Mouse (Mus musculus) left cerebral cortex, postnatal 36 days (tissue): ENCODE data around the gene Ddah1. TPM values are rescaled to one million over a fixed set of nuclear protein-coding genes. Genes with fewer than 3 reads are reported as not detected.

Source experiments
- DNase-seq, 2 experiments: peaks; one replicate each; pipeline ENCODE4 v3.0.0; 2021 to 2022; ENCODE audit warnings: low spot score in 2 of 2, mixed read lengths in 1 of 2
- intact Hi-C: fragments of 180-260 bp; cut with DNase I; formaldehyde crosslinking; loops from one replicate; pipeline ENCODE4 v1.15.1; 2025
- total RNA-seq, 2 experiments: library from RNA; stranded (reverse); gene quantifications; 2 replicates each; pipeline ENCODE4 v1.2.3; 2021

Ddah1 gene
- total RNA-seq, 2 experiments from 2014 or later: 60.0 to 64.4 TPM

- intact Hi-C loops: no loop called here
- no peak for DNase-seq
Observed at GRCm38 (mm10) chr3:145925506-145925905, 167.0 kb downstream of the Ddah1 start.

DNA sequence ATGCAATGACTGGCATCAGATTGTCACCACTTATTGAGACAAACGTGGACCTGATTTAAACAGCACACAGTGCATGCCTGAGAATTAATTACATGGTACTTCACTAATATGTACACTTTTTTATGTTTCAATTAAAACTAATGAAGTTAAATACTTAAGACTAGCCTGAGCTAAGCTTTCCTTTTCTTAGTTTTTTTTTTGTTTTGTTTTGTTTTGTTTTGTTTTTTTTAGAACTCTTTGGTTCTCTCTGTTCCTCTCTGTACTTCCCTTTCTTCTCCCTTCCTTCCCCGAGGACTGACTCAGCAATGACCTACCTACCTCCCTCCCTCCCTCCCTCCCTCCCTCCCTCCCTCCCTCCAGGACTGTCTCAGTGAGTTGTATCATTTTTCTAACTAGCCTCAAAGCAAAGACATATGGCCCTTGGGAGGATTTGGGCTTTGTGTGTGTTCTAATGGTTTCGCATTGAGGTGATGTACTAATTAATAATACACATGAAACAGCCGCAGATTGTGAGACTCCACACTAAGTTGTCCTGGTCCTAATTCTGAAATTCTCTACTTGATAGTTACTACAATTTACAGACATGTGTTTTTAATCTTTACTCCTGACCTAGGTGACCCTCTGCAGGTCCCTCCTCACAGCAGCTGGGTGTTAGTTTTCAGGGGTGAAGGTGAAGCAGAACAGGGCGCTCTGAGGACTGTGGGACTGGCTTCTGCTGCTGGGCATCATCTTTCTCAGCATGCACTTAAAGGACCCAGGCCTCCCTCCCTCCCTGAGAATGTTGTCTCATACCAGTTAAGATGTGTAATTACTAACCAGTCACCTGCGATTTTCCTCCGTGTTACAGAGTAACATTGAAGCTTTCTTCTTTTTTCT is 171.3 kb downstream of the Ddah1 start:
- intact Hi-C loops: no loop called here
- DNase-seq: no peak

DNA sequence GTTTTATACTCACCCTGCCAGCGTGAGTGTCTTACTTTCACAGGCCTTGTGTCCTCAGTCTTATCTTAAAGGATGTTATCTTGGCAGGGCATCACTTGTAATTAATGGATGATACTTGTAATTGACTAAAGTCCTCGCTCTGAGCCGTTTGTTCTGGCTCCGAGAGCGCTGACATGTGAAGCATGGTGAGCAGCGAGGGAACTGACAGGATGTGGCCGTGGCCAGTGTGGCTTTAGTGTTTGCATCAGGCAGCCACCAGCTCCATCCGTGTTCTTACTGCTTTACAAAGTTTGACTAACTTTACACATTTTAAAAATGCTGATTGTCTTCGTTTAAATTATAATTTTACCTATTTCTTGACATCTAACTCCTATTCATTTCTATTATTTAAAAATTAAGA is 175.4 kb downstream of the Ddah1 start:
- intact Hi-C loops: no loop called here
- no peak for DNase-seq

- intact Hi-C loops: no loop called here
- peak; percentile 88 for DNase-seq
Observed at GRCm38 (mm10) chr3:145937505-145938404, 179.3 kb downstream of the Ddah1 start, which contains the start of gene 2410004B18Rik. Gene 2410004B18Rik (plus strand): TSS chr3:145938014.

DNA sequence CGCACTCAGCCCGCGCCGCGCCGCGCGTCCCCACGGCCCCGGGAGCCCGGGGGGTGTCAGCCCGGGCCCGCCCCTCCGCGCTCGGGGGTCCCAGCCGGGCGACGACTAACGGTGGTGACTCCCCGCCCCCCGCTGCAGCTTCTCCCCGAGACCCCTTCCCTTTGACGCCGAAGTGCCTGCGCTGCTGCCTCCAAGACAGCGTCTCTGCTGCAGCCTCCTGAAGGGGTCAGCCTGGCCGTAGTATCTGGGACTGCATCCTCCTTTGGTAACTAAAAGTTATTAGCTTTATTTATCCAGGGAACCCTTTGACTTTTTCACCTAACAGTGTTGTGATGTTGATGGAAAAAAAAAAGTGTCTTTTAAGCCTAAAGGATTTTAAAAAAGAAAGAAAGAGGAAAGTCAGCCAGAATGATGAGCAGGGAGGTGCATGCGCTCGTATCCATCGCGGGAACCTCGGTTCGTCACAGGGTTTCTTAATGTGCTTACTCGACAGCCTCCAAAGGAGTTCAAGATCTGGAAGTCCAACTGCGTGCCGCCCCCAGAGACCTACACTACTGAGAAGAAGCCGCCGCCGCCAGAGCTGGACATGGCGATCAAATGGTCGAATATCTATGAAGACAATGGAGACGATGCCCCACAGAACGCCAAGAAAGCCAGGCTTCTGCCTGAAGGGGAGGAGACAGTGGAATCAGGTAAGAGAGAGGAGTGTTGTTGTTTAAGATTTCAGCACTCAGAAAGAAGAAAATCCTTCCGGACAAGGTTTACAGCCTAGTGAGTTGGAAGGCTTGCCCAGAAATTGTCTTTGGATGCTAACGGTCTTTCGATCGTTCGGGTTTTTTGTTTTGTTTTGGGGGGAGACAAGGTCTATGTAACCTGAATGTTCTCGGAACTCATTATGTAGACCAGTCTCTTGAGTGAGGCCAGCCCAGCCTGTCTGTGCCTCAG is 180.2 kb downstream of the Ddah1 start:
- no peak for DNase-seq
- intact Hi-C loops: no loop called here

DNA sequence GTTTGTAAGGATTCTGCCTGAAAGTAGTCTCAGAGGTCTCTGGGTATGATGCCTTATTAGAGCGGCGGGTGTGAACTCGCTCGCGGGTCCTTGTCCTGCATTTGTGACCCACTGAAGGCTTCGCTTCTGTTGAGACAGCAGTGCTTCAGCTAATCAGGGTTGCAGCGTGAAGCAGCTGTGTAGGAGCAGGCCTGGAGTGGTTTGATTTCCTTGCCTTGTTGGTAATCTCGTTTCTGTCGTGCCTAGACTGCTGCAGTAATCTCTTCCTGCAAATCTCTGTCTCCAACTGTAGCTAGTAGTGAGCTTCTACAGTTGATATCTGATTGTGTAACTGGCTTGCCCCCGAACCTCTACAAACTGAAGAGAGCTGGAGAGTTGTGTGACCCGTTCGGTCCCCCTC is 180.9 kb downstream of the Ddah1 start:
- intact Hi-C loops: no loop called here
- no peak for DNase-seq

DNA sequence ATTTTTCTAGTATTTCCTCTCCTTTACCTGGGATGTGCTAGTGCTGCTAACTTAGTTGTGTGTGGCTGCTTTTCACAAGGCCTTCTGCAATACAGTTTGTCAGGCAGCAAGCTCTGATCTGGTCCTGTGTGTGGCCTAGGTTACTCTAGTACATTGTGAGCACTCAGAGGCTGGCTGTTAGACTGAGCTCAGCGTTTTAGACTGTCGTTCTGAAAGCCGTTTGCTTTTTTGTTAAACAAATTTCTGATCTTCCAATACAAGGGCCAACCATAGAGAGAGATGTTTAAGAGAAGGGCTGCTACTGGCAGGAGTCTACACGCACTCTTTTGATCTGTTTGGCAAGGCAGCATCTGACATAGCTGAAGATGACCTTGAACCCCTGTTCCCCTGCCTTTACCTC is 181.5 kb downstream of the Ddah1 start:
- intact Hi-C loops: no loop called here
- DNase-seq: no peak

DNA sequence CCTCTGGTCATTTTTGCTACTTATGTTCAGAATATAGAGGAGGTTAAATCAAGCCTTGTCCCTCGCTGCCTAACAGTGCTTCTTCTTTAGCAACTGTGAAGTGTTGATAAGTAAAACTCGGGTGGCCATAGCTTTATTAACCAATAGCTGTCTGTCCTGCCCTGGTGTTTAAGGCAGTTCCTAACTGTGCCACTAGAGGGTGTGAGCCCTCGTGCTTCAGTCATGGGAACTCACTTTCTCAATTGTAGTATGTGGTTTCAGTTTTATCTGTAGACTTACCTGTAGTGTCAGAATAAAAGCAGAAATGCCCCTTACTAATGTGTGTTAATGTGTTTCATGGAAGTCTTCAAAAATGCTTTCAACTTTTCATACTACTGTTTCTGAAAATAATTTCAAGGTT is 183.5 kb downstream of the Ddah1 start:
- peak in 1 of 2 experiments; percentile 59 for DNase-seq
- intact Hi-C loops: no loop called here

Other genes starting within 250 kb of the Ddah1 start
- gene Znhit6, start 182.5 kb upstream of the Ddah1 start, total RNA-seq: 10 to 100 TPM; 13.8 to 17.4 TPM
- 10 to 100 TPM in 1 of 2 experiments, 1 to 10 TPM in 1; 3.1 to 19.7 TPM for gene Ccn1, start 108.7 kb upstream of the Ddah1 start, total RNA-seq
- 10 to 100 TPM; 12.1 to 14.8 TPM for gene Bcl10, start 164.1 kb downstream of the Ddah1 start, total RNA-seq
- gene 2410004B18Rik, start 179.3 kb downstream of the Ddah1 start, total RNA-seq: 10 to 100 TPM; 36.8 to 44.5 TPM
- 1 to 10 TPM; 3.1 to 3.5 TPM for gene Syde2, start 229.2 kb downstream of the Ddah1 start, total RNA-seq